21 mouse cellular contexts compared by ENCODE assay signal in the genomic region with DNA sequence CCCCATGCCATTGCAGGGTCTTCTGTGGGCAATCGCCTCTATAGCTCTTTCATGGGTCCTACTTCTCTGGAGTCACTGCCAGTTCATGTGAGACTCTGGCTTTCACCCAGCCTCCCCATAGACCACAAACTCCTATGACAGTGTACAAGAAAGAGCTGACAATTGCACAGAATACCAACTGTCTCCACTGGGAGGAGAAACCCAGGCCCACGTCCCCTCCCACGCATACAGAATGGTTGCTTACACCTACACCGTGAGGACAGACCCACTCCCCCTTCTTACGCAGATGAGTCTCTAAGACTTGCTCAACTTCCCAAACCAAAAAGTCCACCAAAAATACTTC. TPM values are rescaled to one million over a fixed set of nuclear protein-coding genes. Genes with fewer than 3 reads are reported as not detected.
DNase-seq lines count a peak whose midpoint lies in the region; ATAC-seq lines count a peak whose summit lies in the region.
"Had no signal": no experiment of that assay in that cellular context is flagged by ENCODE, and none has a peak within 500 bp of the region (broad histone marks: within the 10 kb centered on the region; RNA-seq: fewer than 3 reads in every experiment).

No protein-coding gene starts in this region.

- H3K4me1 ChIP-seq in heart, embryonic 10.5 days: peaks cover 5% of the 10 kb centered on the region; the same call in 1 of the 2 replicates
- H3K4me1 ChIP-seq in midbrain, embryonic 11.5 days (ENCODE audit: control insufficient read depth, insufficient read depth, low read length): no peaks in the 10 kb centered on the region
- H3K4me1 ChIP-seq in midbrain, embryonic 13.5 days (replicated peaks): no peaks in the 10 kb centered on the region
- H3K4me1 ChIP-seq in forebrain, embryonic 13.5 days: 0 out of 2 replicates have a peak, but pooled peaks cover 2% of the 10 kb centered on the region
- H3K4me1 ChIP-seq: forebrain, embryonic 10.5 days; forebrain, embryonic 15.5 days; heart, embryonic 15.5 days; hindbrain, embryonic 10.5 days had no signal

- ATAC-seq in midbrain, embryonic 11.5 days (ENCODE audit: low FRiP score): no peak
- no peak for ATAC-seq in midbrain, embryonic 13.5 days
- no peak for ATAC-seq in forebrain, embryonic 13.5 days
- ATAC-seq: forebrain, embryonic 15.5 days had no signal

- no peak overlapping the region for H3K4me2 ChIP-seq in midbrain, embryonic 11.5 days
- no peak overlapping the region for H3K4me2 ChIP-seq in midbrain, embryonic 13.5 days (replicated peaks)
- H3K4me2 ChIP-seq in forebrain, embryonic 13.5 days: no peak overlapping the region
- H3K4me2 ChIP-seq: embryonic facial prominence, embryonic 15.5 days; forebrain, embryonic 15.5 days; heart, embryonic 15.5 days; hindbrain, embryonic 14.5 days had no signal

- H3K9ac ChIP-seq in midbrain, embryonic 11.5 days (ENCODE audit: low read length): no peak overlapping the region
- no peak overlapping the region for H3K9ac ChIP-seq in midbrain, embryonic 13.5 days (replicated peaks)
- no peak overlapping the region for H3K9ac ChIP-seq in forebrain, embryonic 13.5 days
- H3K9ac ChIP-seq: embryonic facial prominence, embryonic 15.5 days; forebrain, embryonic 15.5 days; heart, embryonic 15.5 days; hindbrain, embryonic 14.5 days had no signal

- peak; percentile 46 for DNase-seq in heart, embryonic 10.5 days (ENCODE audit: low spot score)
- DNase-seq in heart, adult 9 months (ENCODE audit: low spot score in 2 of 2): no peak
- DNase-seq in midbrain, embryonic 11.5 days (ENCODE audit: low spot score, missing footprints): peak; percentile 59
- DNase-seq in thymus, postnatal 36 days: peak; percentile 52 to 70
- no peak for DNase-seq in natural killer cell, adult 2 months (ENCODE audit: low spot score in 2 of 2)
- DNase-seq: adrenal gland, postnatal 10 days; cerebellum, adult 11 months; cerebellum, adult 8-10 months; cerebellum, postnatal 14 days; embryo, embryonic 11 days; gastrocnemius, adult 2 months; gastrocnemius, postnatal 25 days had no signal

- H3K9me3 ChIP-seq in heart, embryonic 10.5 days: no peaks in the 10 kb centered on the region
- H3K9me3 ChIP-seq in midbrain, embryonic 11.5 days (ENCODE audit: control insufficient read depth, low read length): no peaks in the 10 kb centered on the region
- no peaks in the 10 kb centered on the region for H3K9me3 ChIP-seq in midbrain, embryonic 13.5 days
- no peaks in the 10 kb centered on the region for H3K9me3 ChIP-seq in forebrain, embryonic 13.5 days (replicated peaks)
- H3K9me3 ChIP-seq: embryonic facial prominence, embryonic 15.5 days; forebrain, embryonic 10.5 days; forebrain, embryonic 15.5 days; heart, embryonic 15.5 days; hindbrain, embryonic 10.5 days had no signal

- H3K4me3 ChIP-seq in heart, embryonic 10.5 days: no peak overlapping the region
- H3K4me3 ChIP-seq in midbrain, embryonic 11.5 days (ENCODE audit: low read depth, low read length): no peak overlapping the region
- H3K4me3 ChIP-seq in midbrain, embryonic 13.5 days (replicated peaks): no peak overlapping the region
- H3K4me3 ChIP-seq in forebrain, embryonic 13.5 days: no peak overlapping the region
- H3K4me3 ChIP-seq: embryonic facial prominence, embryonic 15.5 days; erythroblast, embryonic 14.5 days; forebrain, embryonic 10.5 days; forebrain, embryonic 15.5 days; gastrocnemius, adult 2 months; heart, embryonic 15.5 days; hindbrain, embryonic 10.5 days had no signal

- no peak overlapping the region for H3K27ac ChIP-seq in heart, embryonic 10.5 days
- H3K27ac ChIP-seq in midbrain, embryonic 11.5 days (ENCODE audit: low read depth, low read length): no peak overlapping the region
- no peak overlapping the region for H3K27ac ChIP-seq in midbrain, embryonic 13.5 days
- H3K27ac ChIP-seq in forebrain, embryonic 13.5 days: no peak overlapping the region
- H3K27ac ChIP-seq: embryonic facial prominence, embryonic 15.5 days; forebrain, embryonic 10.5 days; forebrain, embryonic 15.5 days; gastrocnemius, adult 2 months; heart, embryonic 15.5 days; hindbrain, embryonic 10.5 days; hindbrain, embryonic 14.5 days had no signal

- H3K36me3 ChIP-seq in heart, embryonic 10.5 days: no peaks in the 10 kb centered on the region
- H3K36me3 ChIP-seq in midbrain, embryonic 11.5 days (ENCODE audit: control insufficient read depth, insufficient read depth, low read length): no peaks in the 10 kb centered on the region
- no peaks in the 10 kb centered on the region for H3K36me3 ChIP-seq in midbrain, embryonic 13.5 days
- no peaks in the 10 kb centered on the region for H3K36me3 ChIP-seq in forebrain, embryonic 13.5 days (ENCODE audit: poor library complexity, severe bottlenecking)
- H3K36me3 ChIP-seq: embryonic facial prominence, embryonic 15.5 days; forebrain, embryonic 10.5 days; forebrain, embryonic 15.5 days; heart, embryonic 15.5 days; hindbrain, embryonic 10.5 days had no signal

- H3K27me3 ChIP-seq in heart, embryonic 10.5 days (ENCODE audit: insufficient read depth, poor library complexity, severe bottlenecking): no peaks in the 10 kb centered on the region
- no peaks in the 10 kb centered on the region for H3K27me3 ChIP-seq in midbrain, embryonic 11.5 days (ENCODE audit: control insufficient read depth, insufficient read depth, low read length)
- H3K27me3 ChIP-seq in midbrain, embryonic 13.5 days: no peaks in the 10 kb centered on the region
- no peaks in the 10 kb centered on the region for H3K27me3 ChIP-seq in forebrain, embryonic 13.5 days
- H3K27me3 ChIP-seq: embryonic facial prominence, embryonic 15.5 days; forebrain, embryonic 15.5 days; heart, embryonic 15.5 days had no signal

- 87% methylated on average over 5 of the region's 5 CpGs for WGBS in heart, embryonic 10.5 days
- 89% methylated on average over 5 of the region's 5 CpGs for WGBS in midbrain, embryonic 11.5 days
- WGBS in midbrain, embryonic 13.5 days: 94% methylated on average over 5 of the region's 5 CpGs
- WGBS in forebrain, embryonic 13.5 days: 91% methylated on average over 5 of the region's 5 CpGs

RNA-seq across cellular contexts. Expression of a gene that starts 38.0 kb away (rescaled TPM):
- polyA plus RNA-seq in heart, embryonic 10.5 days (2016; fragmentation: Nextera tagmentation; extraction: Ambion mirVana): 40.8 and 44.4 TPM in 2 replicates
- 30.3 and 30.8 TPM in 2 replicates for polyA plus RNA-seq in midbrain, embryonic 11.5 days (2014; fragmentation: Nextera tagmentation; extraction: Ambion mirVana)
- polyA plus RNA-seq in midbrain, embryonic 13.5 days (2015; fragmentation: Nextera tagmentation; extraction: Ambion mirVana): 26.1 and 26.8 TPM in 2 replicates
- polyA plus RNA-seq in forebrain, embryonic 13.5 days (2015; fragmentation: Nextera tagmentation; extraction: Ambion mirVana): 21.4 and 22.9 TPM in 2 replicates

Comparison
In these comparisons a context has a peak if more than half of its experiments do, and no peak if none do; other contexts are left out.
1. DNase-seq: peak in heart, embryonic 10.5 days (single experiment), midbrain, embryonic 11.5 days (single experiment) and thymus, postnatal 36 days (2 of 2); none in heart, adult 9 months (0 of 2) and natural killer cell, adult 2 months (0 of 2).